Mouse (Mus musculus): Measurements from ENCODE around the gene Angpt4. TPM values are rescaled to one million over a fixed set of nuclear protein-coding genes. Genes with fewer than 3 reads are reported as not detected.

Angpt4 gene
- polyA plus RNA-seq, 1 experiment, result 0.25 TPM

DNA sequence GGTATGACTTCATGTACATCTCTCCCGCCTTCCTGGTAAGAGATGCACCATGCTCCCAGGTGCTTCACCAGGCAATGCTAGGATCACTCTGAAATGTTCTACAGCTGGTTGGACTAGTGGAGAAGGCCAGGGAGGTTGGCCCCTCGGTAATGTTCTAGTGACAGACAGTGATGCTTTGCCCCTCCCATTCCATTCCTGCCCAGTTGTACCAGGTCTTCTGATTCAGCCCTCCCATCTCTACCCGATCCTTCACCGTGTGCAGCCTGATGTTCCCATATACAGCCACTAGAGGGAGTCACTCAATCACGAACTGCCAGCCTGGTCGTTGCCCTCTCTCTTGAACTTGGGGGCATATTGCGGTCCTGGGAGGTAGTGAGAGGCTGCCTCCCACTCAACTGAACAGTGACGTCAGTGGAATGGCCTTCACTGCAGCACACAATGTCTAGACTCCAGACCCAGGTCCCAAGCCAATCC lies 35.0 kb upstream of the Angpt4 start:
- TF ChIP-seq POLR2A (IDR thresholded peaks at IDR 0.05; ENCODE audit: insufficient read depth, low read length), result no peak
- peak; percentile 96 for TF ChIP-seq CTCF (IDR thresholded peaks at IDR 0.05; ENCODE audit: low read depth, low read length)
- Histone ChIP-seq H3K27me3 (ENCODE audit: control insufficient read depth, insufficient read depth, low read length, poor library complexity, severe bottlenecking) (no peaks in the 10 kb centered on the region), H3K36me3 (ENCODE audit: control insufficient read depth, insufficient read depth, low read length, poor library complexity, severe bottlenecking) (no peaks in the 10 kb centered on the region), H3K9ac (ENCODE audit: low read depth, poor library complexity, severe bottlenecking) (no peak overlapping the region), H3K4me1 (ENCODE audit: control insufficient read depth, insufficient read depth, low read length) (no peaks in the 10 kb centered on the region), H3K27ac (ENCODE audit: insufficient read depth, low read length) (no peak overlapping the region), H3K9me3 (replicated peaks; ENCODE audit: control insufficient read depth, insufficient read depth, low read length, poor library complexity, severe bottlenecking) (no peaks in the 10 kb centered on the region), H3K4me3 (ENCODE audit: low read depth, low read length) (no peak overlapping the region)

DNA sequence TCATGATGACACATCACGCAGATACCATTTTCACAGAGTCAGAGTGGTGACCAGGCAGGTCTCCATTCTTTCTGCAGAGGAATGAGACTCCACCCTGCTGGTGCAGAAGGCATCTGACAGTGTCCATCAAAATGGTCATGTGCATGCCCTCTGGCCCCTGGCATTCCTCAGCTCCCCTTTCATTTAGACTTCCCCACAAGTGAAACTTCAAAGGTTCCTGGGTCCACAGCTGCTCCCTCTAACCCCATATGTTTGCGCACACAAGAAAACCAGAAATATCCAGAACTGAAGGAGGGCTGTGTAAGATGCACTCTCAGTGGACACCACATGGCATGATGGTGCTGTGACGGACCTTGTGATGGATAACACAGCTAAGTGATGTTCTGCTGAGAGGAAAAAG lies 32.4 kb upstream of the Angpt4 start:
- Histone ChIP-seq H3K36me3 (ENCODE audit: control insufficient read depth, insufficient read depth, low read length, poor library complexity, severe bottlenecking) (no peaks in the 10 kb centered on the region), H3K4me3 (ENCODE audit: low read depth, low read length) (no peak overlapping the region), H3K27ac (ENCODE audit: insufficient read depth, low read length) (no peak overlapping the region), H3K27me3 (ENCODE audit: control insufficient read depth, insufficient read depth, low read length, poor library complexity, severe bottlenecking) (no peaks in the 10 kb centered on the region), H3K9me3 (replicated peaks; ENCODE audit: control insufficient read depth, insufficient read depth, low read length, poor library complexity, severe bottlenecking) (no peaks in the 10 kb centered on the region), H3K4me1 (ENCODE audit: control insufficient read depth, insufficient read depth, low read length) (no peaks in the 10 kb centered on the region), H3K9ac (ENCODE audit: low read depth, poor library complexity, severe bottlenecking) (no peak overlapping the region)
- TF ChIP-seq CTCF (IDR thresholded peaks at IDR 0.05; ENCODE audit: low read depth, low read length) (no peak), POLR2A (IDR thresholded peaks at IDR 0.05; ENCODE audit: insufficient read depth, low read length) (no peak), EP300 (IDR thresholded peaks at IDR 0.05; ENCODE audit: insufficient read depth, low read depth, low read length) (no peak)

GRCm38 (mm10) chr2:151879760-151880159 lies 31.2 kb upstream of the Angpt4 start:
- H3K27ac ChIP-seq (ENCODE audit: insufficient read depth, low read length), result no peak overlapping the region
- no peak overlapping the region for H3K9ac ChIP-seq (ENCODE audit: low read depth, poor library complexity, severe bottlenecking)
- TF ChIP-seq POLR2A (IDR thresholded peaks at IDR 0.05; ENCODE audit: insufficient read depth, low read length), result no peak
- peak; percentile 41 for TF ChIP-seq CTCF (IDR thresholded peaks at IDR 0.05; ENCODE audit: low read depth, low read length)
- H3K27me3 ChIP-seq (ENCODE audit: control insufficient read depth, insufficient read depth, low read length, poor library complexity, severe bottlenecking), result no peaks in the 10 kb centered on the region
- H3K4me1 ChIP-seq (ENCODE audit: control insufficient read depth, insufficient read depth, low read length), result no peaks in the 10 kb centered on the region
- no peaks in the 10 kb centered on the region for H3K36me3 ChIP-seq (ENCODE audit: control insufficient read depth, insufficient read depth, low read length, poor library complexity, severe bottlenecking)
- no peak overlapping the region for H3K4me3 ChIP-seq (ENCODE audit: low read depth, low read length)
- no peaks in the 10 kb centered on the region for H3K9me3 ChIP-seq (replicated peaks; ENCODE audit: control insufficient read depth, insufficient read depth, low read length, poor library complexity, severe bottlenecking)

GRCm38 (mm10) chr2:151891031-151891430 lies 20.0 kb upstream of the Angpt4 start:
- H3K36me3 ChIP-seq (ENCODE audit: control insufficient read depth, insufficient read depth, low read length, poor library complexity, severe bottlenecking), result no peaks in the 10 kb centered on the region
- no peak for TF ChIP-seq POLR2A (IDR thresholded peaks at IDR 0.05; ENCODE audit: insufficient read depth, low read length)
- no peak for TF ChIP-seq CTCF (IDR thresholded peaks at IDR 0.05; ENCODE audit: low read depth, low read length)
- no peak for TF ChIP-seq EP300 (IDR thresholded peaks at IDR 0.05; ENCODE audit: insufficient read depth, low read depth, low read length)
- no peak overlapping the region for H3K27ac ChIP-seq (ENCODE audit: insufficient read depth, low read length)

GRCm38 (mm10) chr2:151893122-151893774 lies 17.8 kb upstream of the Angpt4 start:
- TF ChIP-seq CTCF (IDR thresholded peaks at IDR 0.05; ENCODE audit: low read depth, low read length), result no peak
- TF ChIP-seq POLR2A (IDR thresholded peaks at IDR 0.05; ENCODE audit: insufficient read depth, low read length), result no peak
- TF ChIP-seq EP300 (IDR thresholded peaks at IDR 0.05; ENCODE audit: insufficient read depth, low read depth, low read length), result no peak
- Histone ChIP-seq H3K4me1 (ENCODE audit: control insufficient read depth, insufficient read depth, low read length) (no peaks in the 10 kb centered on the region), H3K27ac (ENCODE audit: insufficient read depth, low read length) (no peak overlapping the region)

More at GRCm38 (mm10) chr2:151891031-151891430, 20.0 kb upstream of the Angpt4 start:
- Histone ChIP-seq H3K9me3 (replicated peaks; ENCODE audit: control insufficient read depth, insufficient read depth, low read length, poor library complexity, severe bottlenecking) (no peaks in the 10 kb centered on the region), H3K4me1 (ENCODE audit: control insufficient read depth, insufficient read depth, low read length) (no peaks in the 10 kb centered on the region), H3K4me3 (ENCODE audit: low read depth, low read length) (no peak overlapping the region), H3K9ac (ENCODE audit: low read depth, poor library complexity, severe bottlenecking) (no peak overlapping the region), H3K27me3 (ENCODE audit: control insufficient read depth, insufficient read depth, low read length, poor library complexity, severe bottlenecking) (no peaks in the 10 kb centered on the region)

DNA sequence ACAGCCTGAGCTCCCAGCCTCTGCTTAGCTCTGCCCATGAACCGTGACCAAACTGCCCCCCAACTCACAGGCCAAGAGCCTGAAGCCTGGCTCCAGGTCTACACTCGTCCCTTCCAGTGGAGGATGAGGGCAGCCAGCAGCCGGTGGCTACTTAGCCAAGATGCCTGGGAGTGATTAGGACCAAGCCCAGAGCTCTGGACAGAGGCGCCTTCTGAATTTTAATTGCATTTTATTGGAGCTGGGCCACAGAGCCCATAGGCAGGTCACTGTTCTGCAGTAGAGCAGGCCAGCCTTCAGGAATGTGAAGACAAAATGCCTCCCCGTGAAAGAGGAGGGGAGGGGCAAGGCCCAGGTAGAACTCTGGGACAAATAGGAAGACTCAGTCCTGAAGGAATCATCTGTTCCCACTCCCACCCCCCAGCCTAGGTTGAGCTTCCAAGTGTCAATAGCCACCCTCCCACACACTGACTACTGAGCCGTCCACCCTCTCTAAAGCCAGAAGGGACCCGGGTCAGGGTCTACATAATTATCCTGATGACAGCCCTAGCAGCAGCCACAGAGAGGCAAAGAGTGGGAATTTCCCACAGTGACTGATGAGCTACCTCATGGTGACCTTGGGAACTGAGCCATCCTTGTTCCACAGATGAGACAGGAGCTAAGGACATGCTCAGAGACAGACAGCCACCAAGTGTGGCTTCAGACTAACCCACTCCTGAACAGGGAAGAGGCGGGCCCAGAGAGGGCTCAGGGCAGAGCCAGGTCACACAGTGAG lies 16.6 kb upstream of the Angpt4 start:
- H3K27me3 ChIP-seq (ENCODE audit: control insufficient read depth, insufficient read depth, low read length, poor library complexity, severe bottlenecking), result no peaks in the 10 kb centered on the region
- no peak overlapping the region for H3K9ac ChIP-seq (ENCODE audit: low read depth, poor library complexity, severe bottlenecking)
- TF ChIP-seq POLR2A (IDR thresholded peaks at IDR 0.05; ENCODE audit: insufficient read depth, low read length), result no peak

More at GRCm38 (mm10) chr2:151893122-151893774, 17.8 kb upstream of the Angpt4 start:
- Histone ChIP-seq H3K9me3 (replicated peaks; ENCODE audit: control insufficient read depth, insufficient read depth, low read length, poor library complexity, severe bottlenecking) (no peaks in the 10 kb centered on the region), H3K4me3 (ENCODE audit: low read depth, low read length) (no peak overlapping the region), H3K27me3 (ENCODE audit: control insufficient read depth, insufficient read depth, low read length, poor library complexity, severe bottlenecking) (no peaks in the 10 kb centered on the region), H3K36me3 (ENCODE audit: control insufficient read depth, insufficient read depth, low read length, poor library complexity, severe bottlenecking) (no peaks in the 10 kb centered on the region), H3K9ac (ENCODE audit: low read depth, poor library complexity, severe bottlenecking) (no peak overlapping the region)

More for the DNA sequence above, 16.6 kb upstream of the Angpt4 start:
- no peaks in the 10 kb centered on the region for H3K9me3 ChIP-seq (replicated peaks; ENCODE audit: control insufficient read depth, insufficient read depth, low read length, poor library complexity, severe bottlenecking)
- no peaks in the 10 kb centered on the region for H3K4me1 ChIP-seq (ENCODE audit: control insufficient read depth, insufficient read depth, low read length)
- H3K36me3 ChIP-seq (ENCODE audit: control insufficient read depth, insufficient read depth, low read length, poor library complexity, severe bottlenecking), result no peaks in the 10 kb centered on the region
- no peak overlapping the region for H3K4me3 ChIP-seq (ENCODE audit: low read depth, low read length)
- H3K27ac ChIP-seq (ENCODE audit: insufficient read depth, low read length), result no peak overlapping the region
